Mouse (Mus musculus): ENCODE data around the gene Irf2. TPM values are rescaled to one million over a fixed set of nuclear protein-coding genes. Genes with fewer than 3 reads are reported as not detected.

Irf2 gene
- polyA plus RNA-seq, 1 experiment from 2014 or later = 9.6 TPM

DNA sequence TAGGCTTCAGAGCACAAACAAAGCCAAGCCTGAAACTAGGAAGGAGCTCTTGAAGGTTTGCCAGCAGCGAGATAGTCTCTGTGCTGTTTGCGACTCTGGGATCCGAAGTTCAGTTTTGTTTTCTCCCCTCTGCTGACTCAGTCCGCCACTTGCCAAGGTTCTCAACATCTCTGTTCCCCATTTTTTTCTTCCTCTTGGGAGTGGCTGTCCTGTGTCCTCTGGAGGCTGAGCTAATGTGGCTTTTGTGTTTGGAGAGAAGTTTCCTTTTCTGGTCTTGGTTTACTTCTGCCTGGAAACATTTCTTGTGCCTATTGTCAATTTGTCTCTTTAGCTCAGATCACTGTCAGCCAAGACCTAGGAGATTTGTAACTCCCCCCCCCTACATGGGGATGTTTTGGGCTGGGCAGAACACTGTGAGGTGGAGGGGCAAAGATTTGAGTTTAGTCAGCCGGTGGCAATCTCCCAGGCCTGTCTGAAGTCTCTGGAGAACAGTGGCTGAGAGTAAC is 103.2 kb downstream of the Irf2 start:
- Histone ChIP-seq H3K9ac (replicated peaks) (no peak overlapping the region), H3K4me3 (no peak overlapping the region), H3K27me3 (no peaks in the 10 kb centered on the region), H3K27ac (replicated peaks) (no peak overlapping the region), H3K36me3 (0 out of 2 replicates have a peak, but pooled peaks cover 6% of the 10 kb centered on the region), H3K9me3 (no peaks in the 10 kb centered on the region), H3K4me1 (no peaks in the 10 kb centered on the region), H3K4me2 (replicated peaks) (no peak overlapping the region)
- ATAC-seq (replicated peaks) = no peak
- WGBS = 69% methylated on average over 5 of the region's 5 CpGs

DNA sequence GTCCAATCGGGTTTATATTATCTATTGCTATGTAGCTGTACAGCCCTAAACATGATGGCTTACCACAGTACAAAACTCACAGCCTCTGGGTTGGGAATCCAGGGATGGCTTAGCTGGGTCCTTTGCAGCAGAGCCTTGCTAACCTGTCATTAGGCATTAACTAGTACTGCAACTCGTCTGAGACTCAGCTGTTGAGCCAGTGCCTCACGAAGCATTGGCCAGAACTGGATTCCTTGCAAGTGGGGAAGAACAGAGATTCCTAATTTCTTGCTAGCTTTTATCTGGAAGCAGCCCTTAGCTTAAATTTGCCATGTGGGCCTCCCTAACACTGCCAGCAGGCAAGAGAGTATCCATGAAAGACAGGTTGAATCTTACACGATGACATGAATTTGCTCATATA is 104.3 kb downstream of the Irf2 start:
- Histone ChIP-seq H3K36me3 (0 out of 2 replicates have a peak, but pooled peaks cover 6% of the 10 kb centered on the region), H3K27me3 (no peaks in the 10 kb centered on the region), H3K9ac (replicated peaks) (no peak overlapping the region), H3K27ac (replicated peaks) (no peak overlapping the region), H3K4me1 (no peaks in the 10 kb centered on the region), H3K9me3 (no peaks in the 10 kb centered on the region), H3K4me2 (replicated peaks) (no peak overlapping the region), H3K4me3 (no peak overlapping the region)
- no peak for ATAC-seq (replicated peaks)
- WGBS = 90% methylated on average over 4 of the region's 4 CpGs

DNA sequence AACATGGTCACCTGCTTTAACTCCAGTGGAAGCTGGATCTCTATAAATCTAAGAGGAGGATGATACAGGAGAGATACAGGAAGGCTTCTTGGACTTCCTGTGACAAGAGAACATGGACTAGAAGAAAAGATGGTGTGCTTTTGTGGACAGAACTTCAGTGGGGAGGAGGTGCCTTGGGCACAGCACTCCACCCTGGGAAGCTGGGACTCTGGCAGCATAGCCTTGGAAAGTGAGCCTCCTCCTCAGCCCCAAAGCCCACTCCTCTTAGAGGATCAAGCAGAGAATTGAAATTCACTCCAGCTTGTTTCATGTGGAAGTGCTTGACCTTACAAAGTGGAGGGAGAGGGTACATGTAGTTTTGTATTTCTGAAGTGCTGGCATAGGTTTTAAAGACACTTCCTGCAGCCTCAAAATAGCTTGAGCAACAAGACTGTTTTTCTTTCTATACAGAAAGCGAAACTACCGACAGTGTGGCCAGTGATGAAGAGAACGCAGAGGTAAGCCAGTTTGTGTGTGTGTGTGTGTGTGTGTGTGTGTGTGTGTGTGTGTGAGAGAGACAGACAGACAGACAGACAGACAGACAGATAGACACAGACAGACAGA is 104.9 kb downstream of the Irf2 start:
- H3K9me3 ChIP-seq = no peaks in the 10 kb centered on the region
- H3K4me3 ChIP-seq = no peak overlapping the region
- H3K27me3 ChIP-seq = no peaks in the 10 kb centered on the region
- 91% methylated on average over 3 of the region's 3 CpGs for WGBS
- no peak for ATAC-seq (replicated peaks)
- 0 out of 2 replicates have a peak, but pooled peaks cover 6% of the 10 kb centered on the region for H3K36me3 ChIP-seq
- H3K27ac ChIP-seq (replicated peaks) = no peak overlapping the region
- H3K9ac ChIP-seq (replicated peaks) = no peak overlapping the region
- no peak overlapping the region for H3K4me2 ChIP-seq (replicated peaks)
- no peaks in the 10 kb centered on the region for H3K4me1 ChIP-seq

DNA sequence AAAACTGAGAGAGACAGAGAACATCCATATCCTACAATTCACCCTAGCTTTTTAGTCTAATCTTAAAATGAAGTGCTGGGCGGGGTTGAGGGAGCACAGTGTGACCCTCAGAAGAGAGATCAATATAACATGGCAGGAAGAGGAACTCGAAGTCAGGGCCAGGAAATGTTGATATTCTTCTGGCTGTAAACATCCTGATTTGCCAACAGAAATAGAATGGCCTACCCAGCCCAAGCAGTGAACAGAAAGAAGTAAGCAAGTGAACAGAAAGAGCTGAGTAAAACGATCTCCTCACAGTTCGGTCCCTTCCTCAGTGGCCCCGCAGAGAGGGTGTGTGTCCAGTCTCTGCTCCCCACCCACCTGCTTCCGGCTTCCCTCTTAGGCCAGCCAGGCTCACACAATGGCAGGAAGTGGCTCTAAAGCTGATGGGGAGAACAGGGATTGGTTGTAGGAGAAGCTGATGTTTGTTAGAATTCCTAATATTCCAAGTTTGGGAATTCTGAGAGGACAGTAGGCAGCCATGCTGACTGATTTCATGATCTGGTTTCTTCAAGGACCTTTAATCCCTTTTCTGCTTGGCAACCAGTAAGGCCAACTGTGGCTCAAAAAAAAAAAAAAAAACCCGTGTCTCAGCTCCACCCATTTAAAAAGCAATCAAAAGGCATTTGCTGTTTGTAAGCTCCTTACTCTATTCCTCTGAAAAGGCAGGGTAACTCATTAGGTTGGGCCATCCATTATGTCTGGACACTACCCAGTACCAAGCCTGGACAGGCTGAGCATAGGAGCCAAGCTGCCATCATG is 105.6 kb downstream of the Irf2 start:
- Histone ChIP-seq H3K9ac (replicated peaks) (no peak overlapping the region), H3K4me3 (no peak overlapping the region), H3K36me3 (0 out of 2 replicates have a peak, but pooled peaks cover 6% of the 10 kb centered on the region), H3K4me1 (no peaks in the 10 kb centered on the region), H3K27me3 (no peaks in the 10 kb centered on the region), H3K27ac (replicated peaks) (no peak overlapping the region), H3K9me3 (no peaks in the 10 kb centered on the region), H3K4me2 (replicated peaks) (no peak overlapping the region)
- WGBS = 79% methylated on average over 7 of the region's 7 CpGs
- ATAC-seq (replicated peaks) = no peak

DNA sequence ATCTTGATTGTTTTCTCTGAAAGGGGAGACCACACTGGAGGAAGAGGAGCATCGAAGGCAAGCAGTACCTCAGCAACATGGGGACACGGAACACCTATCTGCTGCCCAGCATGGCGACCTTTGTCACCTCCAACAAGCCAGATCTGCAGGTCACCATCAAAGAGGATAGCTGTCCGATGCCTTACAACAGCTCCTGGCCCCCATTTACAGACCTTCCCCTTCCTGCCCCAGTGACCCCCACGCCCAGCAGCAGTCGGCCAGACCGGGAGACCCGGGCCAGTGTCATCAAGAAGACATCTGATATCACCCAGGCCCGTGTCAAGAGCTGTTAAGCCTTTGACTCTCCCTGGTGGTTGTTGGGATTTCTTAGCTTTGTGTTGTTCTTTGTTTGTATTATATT is 106.4 kb downstream of the Irf2 start:
- H3K9me3 ChIP-seq = no peaks in the 10 kb centered on the region
- H3K36me3 ChIP-seq = 0 out of 2 replicates have a peak, but pooled peaks cover 6% of the 10 kb centered on the region
- H3K4me1 ChIP-seq = no peaks in the 10 kb centered on the region
- H3K9ac ChIP-seq (replicated peaks) = no peak overlapping the region
- no peak overlapping the region for H3K4me3 ChIP-seq
- H3K27ac ChIP-seq (replicated peaks) = no peak overlapping the region
- 93% methylated on average over 9 of the region's 9 CpGs for WGBS
- no peaks in the 10 kb centered on the region for H3K27me3 ChIP-seq
- H3K4me2 ChIP-seq (replicated peaks) = no peak overlapping the region
- no peak for ATAC-seq (replicated peaks)

DNA sequence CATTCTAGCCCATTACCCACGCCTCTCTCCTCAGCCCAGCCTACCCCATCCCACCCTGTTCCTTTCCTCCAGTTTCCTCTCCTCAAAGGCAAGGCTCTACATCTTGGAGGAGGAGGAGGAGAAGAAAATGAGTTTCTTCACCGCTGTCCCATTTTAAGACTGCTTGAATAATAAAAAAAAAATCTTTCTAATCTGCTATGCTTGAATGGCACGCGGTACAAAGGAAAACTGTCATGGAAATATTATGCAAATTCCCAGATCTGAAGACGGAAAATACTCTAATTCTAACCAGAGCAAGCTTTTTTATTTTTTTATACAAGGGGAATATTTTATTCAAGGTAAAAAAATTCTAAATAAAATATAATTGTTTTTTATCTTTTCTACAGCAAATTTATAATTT is 107.4 kb downstream of the Irf2 start:
- Histone ChIP-seq H3K9ac (replicated peaks) (no peak overlapping the region), H3K27me3 (no peaks in the 10 kb centered on the region), H3K4me1 (no peaks in the 10 kb centered on the region), H3K4me2 (replicated peaks) (no peak overlapping the region), H3K9me3 (no peaks in the 10 kb centered on the region), H3K4me3 (no peak overlapping the region), H3K27ac (replicated peaks) (no peak overlapping the region), H3K36me3 (0 out of 2 replicates have a peak, but pooled peaks cover 6% of the 10 kb centered on the region)
- 90% methylated on average over 5 of the region's 5 CpGs for WGBS
- no peak for ATAC-seq (replicated peaks)

DNA sequence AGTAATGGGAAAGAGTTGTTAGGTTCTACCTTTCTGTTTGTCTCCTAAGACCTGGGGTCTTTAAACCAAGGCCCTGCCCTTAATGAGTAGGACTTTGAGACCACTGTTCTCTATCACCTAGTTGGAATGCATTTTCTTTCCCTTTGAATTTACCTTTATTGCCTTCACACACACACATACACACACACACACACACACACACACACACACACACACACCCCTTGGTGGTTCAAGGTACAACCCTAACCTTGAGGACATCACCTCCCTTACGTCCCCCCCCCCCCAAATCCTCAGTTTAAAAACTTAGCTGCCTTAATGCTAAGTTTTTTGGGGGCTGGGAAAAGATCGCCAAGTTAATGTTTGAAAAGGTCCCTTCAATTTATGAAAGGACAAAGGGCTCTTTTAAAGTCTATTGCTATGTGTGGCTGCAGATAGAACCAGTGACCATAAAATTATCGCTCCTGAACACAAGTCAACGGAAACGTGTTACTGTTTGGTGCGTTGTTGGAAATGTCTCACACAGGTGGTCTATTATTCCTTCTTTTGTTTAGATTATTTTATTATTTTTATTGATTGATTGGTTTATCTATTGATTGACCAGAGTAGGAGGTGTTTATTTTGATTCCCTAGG is 108.6 kb downstream of the Irf2 start:
- ATAC-seq (replicated peaks) = no peak
- no peak overlapping the region for H3K4me2 ChIP-seq (replicated peaks)
- H3K36me3 ChIP-seq = 0 out of 2 replicates have a peak, but pooled peaks cover 6% of the 10 kb centered on the region
- no peaks in the 10 kb centered on the region for H3K27me3 ChIP-seq
- H3K9me3 ChIP-seq = no peaks in the 10 kb centered on the region
- 84% methylated on average over 6 of the region's 6 CpGs for WGBS
- H3K4me3 ChIP-seq = no peak overlapping the region
- no peaks in the 10 kb centered on the region for H3K4me1 ChIP-seq
- no peak overlapping the region for H3K27ac ChIP-seq (replicated peaks)
- H3K9ac ChIP-seq (replicated peaks) = no peak overlapping the region

DNA sequence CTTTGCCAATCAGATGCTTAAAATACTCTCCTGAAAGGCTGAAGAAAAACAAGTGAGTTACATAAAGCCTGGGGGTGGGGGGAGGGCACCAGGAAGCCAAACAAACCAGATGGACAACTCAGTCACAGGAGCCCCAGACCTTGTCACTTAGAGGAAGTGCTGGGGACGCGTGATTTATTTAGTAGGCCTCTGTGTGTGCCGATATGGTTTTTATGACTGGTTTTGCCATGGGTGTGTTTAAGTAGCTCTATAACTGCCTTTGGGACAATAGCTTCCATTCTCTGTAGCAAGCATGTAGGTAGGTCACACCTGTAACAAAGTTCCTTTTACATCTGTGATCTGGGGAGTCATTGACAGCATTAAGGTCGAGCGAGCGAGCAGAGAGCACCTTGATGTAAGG is 109.4 kb downstream of the Irf2 start:
- ATAC-seq (replicated peaks) = no peak

DNA sequence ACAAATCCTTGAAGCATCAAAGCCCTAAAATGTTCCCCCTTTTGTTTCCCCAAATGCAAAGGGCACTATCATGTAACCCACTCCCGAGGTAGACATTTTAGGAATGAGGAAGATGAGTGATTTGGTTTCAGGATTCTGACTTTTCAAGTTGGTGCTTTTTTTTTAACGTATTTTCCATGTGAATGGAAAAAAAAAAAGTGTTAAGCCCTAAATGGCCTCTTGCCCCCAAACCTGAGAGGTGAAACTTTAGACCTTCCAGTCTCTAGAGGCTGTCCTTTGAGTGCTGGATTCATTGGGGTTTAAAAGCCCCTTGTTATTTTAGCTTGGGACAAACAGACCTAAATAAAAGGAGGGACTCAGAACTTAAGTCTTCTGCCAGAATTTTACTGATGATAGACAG is 109.9 kb downstream of the Irf2 start:
- no peaks in the 10 kb centered on the region for H3K27me3 ChIP-seq
- H3K4me3 ChIP-seq = no peak overlapping the region
- H3K9ac ChIP-seq (replicated peaks) = no peak overlapping the region
- ATAC-seq (replicated peaks) = no peak
- no peak overlapping the region for H3K4me2 ChIP-seq (replicated peaks)
- H3K9me3 ChIP-seq = no peaks in the 10 kb centered on the region
- no peak overlapping the region for H3K27ac ChIP-seq (replicated peaks)
- no peaks in the 10 kb centered on the region for H3K4me1 ChIP-seq
- 0 out of 2 replicates have a peak, but pooled peaks cover 6% of the 10 kb centered on the region for H3K36me3 ChIP-seq
- 32% methylated on average over 2 of the region's 2 CpGs for WGBS

More for the DNA sequence above, 109.4 kb downstream of the Irf2 start:
- Histone ChIP-seq H3K27ac (replicated peaks) (no peak overlapping the region), H3K4me3 (no peak overlapping the region), H3K36me3 (0 out of 2 replicates have a peak, but pooled peaks cover 6% of the 10 kb centered on the region), H3K9ac (replicated peaks) (no peak overlapping the region), H3K4me2 (replicated peaks) (no peak overlapping the region), H3K27me3 (no peaks in the 10 kb centered on the region), H3K9me3 (no peaks in the 10 kb centered on the region), H3K4me1 (no peaks in the 10 kb centered on the region)
- WGBS = 88% methylated on average over 6 of the region's 6 CpGs

DNA sequence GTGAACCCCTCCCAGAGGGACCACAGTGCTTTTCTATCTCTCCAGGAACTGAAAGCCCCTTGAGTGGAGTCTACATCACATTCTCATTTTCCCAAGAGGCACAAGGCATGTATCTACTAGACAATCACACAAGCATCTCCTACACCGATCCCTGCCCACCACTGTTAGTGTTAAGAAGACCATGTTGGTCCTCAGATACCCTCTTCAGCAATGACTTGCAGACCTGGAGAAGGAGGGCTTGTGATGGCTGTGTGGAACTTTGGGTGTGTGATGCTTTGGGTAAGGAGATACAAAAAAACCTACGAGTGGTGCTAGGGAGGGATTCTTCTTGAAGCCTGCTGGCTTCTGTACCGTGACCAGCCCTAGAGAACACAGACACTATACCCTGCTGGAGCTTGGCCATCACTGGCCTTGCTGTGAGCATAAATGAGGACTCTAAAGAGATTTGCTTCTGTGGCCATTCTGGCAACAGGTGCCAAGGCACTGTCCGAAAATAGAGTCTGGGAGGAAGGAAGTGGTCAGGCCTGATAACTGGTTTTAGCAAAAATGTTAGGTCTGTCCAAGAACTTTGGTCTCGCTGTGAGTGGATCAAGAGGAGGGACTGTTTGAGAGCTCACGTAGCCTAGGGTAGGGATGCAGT is 110.8 kb downstream of the Irf2 start:
- H3K4me2 ChIP-seq (replicated peaks) = no peak overlapping the region
- ATAC-seq (replicated peaks) = no peak
- H3K36me3 ChIP-seq = 0 out of 2 replicates have a peak, but pooled peaks cover 6% of the 10 kb centered on the region
- no peak overlapping the region for H3K4me3 ChIP-seq
- no peaks in the 10 kb centered on the region for H3K9me3 ChIP-seq
- H3K4me1 ChIP-seq = no peaks in the 10 kb centered on the region
- no peaks in the 10 kb centered on the region for H3K27me3 ChIP-seq
- H3K27ac ChIP-seq (replicated peaks) = no peak overlapping the region
- no peak overlapping the region for H3K9ac ChIP-seq (replicated peaks)
- WGBS = 94% methylated on average over 6 of the region's 6 CpGs

DNA sequence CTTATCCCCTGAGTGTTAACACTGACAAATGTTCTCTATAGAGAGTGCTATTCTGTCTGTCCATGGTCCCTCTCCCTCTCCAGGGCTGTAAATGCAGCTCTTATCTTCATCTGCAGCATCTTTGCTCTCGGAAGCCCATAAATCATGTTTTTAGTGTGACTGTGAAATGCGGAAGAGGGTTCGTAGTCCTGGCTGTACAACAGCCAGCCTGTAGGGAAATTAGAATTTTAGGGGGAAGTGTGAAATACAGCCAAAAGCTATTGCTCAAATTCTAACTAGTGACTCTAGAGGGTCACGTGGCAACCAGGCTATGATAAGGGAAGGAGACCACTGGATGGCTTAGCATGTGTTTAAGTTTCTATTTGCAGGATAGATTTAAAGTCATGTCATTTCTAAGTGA is 112.0 kb downstream of the Irf2 start:
- no peak overlapping the region for H3K4me3 ChIP-seq
- 94% methylated on average over 4 of the region's 4 CpGs for WGBS

More for the DNA sequence above, 112.0 kb downstream of the Irf2 start:
- Histone ChIP-seq H3K9me3 (no peaks in the 10 kb centered on the region), H3K9ac (replicated peaks) (no peak overlapping the region), H3K27me3 (no peaks in the 10 kb centered on the region), H3K36me3 (0 out of 2 replicates have a peak, but pooled peaks cover 3% of the 10 kb centered on the region), H3K4me2 (replicated peaks) (no peak overlapping the region), H3K4me1 (no peaks in the 10 kb centered on the region), H3K27ac (replicated peaks) (no peak overlapping the region)
- no peak for ATAC-seq (replicated peaks)

Measured in forebrain, embryonic 15.5 days (tissue).